Mouse (Mus musculus) liver, embryonic 15.5 days (tissue): ENCODE data around the gene Vamp9. TPM values are rescaled to one million over a fixed set of nuclear protein-coding genes. Genes with fewer than 3 reads are reported as not detected.

Experiments used
- ATAC-seq: fragments of 200-750 bp; cut with Nextera tagmentation; 2 replicates; pipeline ENCODE4 v1.8.0; 2017; ENCODE audit warnings: moderate number of reproducible peaks, mild to moderate bottlenecking, moderate library complexity; ENCODE audit not compliant: insufficient read depth
- H3K27ac ChIP-seq: fragments of 300-500 bp; sonication (generic); replicated peaks from 2 replicates; pipeline ENCODE4 v1.5.1; 2015; ENCODE audit warnings: mild to moderate bottlenecking, inconsistent platforms
- H3K27me3 ChIP-seq: fragments of 300-500 bp; sonication (generic); 2 replicates; pipeline ENCODE4 v1.6.1; 2015; ENCODE audit warnings: mild to moderate bottlenecking, inconsistent platforms
- H3K36me3 ChIP-seq: fragments of 300-500 bp; sonication (generic); replicated peaks from 2 replicates; pipeline ENCODE4 v1.6.1; 2015; ENCODE audit warnings: moderate library complexity, mild to moderate bottlenecking, inconsistent platforms
- H3K4me1 ChIP-seq: fragments of 300-500 bp; sonication (generic); replicated peaks from 2 replicates; pipeline ENCODE4 v1.6.1; 2015; ENCODE audit warnings: inconsistent platforms
- H3K4me2 ChIP-seq: fragments of 300-500 bp; sonication (generic); 2 replicates; pipeline ENCODE4 v1.6.1; 2015; ENCODE audit warnings: moderate library complexity, mild to moderate bottlenecking, inconsistent platforms
- H3K4me3 ChIP-seq: fragments of 300-500 bp; sonication (generic); replicated peaks from 2 replicates; pipeline ENCODE4 v1.5.1; 2015; ENCODE audit warnings: mild to moderate bottlenecking, inconsistent platforms
- H3K9ac ChIP-seq: fragments of 300-500 bp; sonication (generic); 2 replicates; pipeline ENCODE4 v1.6.1; 2015; ENCODE audit warnings: moderate library complexity, mild to moderate bottlenecking, inconsistent platforms
- H3K9me3 ChIP-seq: fragments of 300-500 bp; sonication (generic); replicated peaks from 2 replicates; pipeline ENCODE4 v1.6.1; 2016; ENCODE audit warnings: inconsistent platforms
- WGBS: fragments of 180-500 bp; shearing (Covaris S2); methylation state at CpG from one replicate; pipeline ENCODE4 v1.1.7; 2015; ENCODE audit warnings: mixed read lengths; ENCODE audit not compliant: insufficient replicate concordance; 5-methylcytosine and 5-hydroxymethylcytosine counted together
- polyA plus RNA-seq: library from polyadenylated mRNA; unstranded; fragments of >200 nt; fragmentation: Nextera tagmentation; extraction: Ambion mirVana; gene quantifications from 2 replicates; pipeline ENCODE4 v1.2.1, GENCODE M21; 2015

Vamp9 gene
- polyA plus RNA-seq, 1 experiment from 2014 or later, result not detected

DNA sequence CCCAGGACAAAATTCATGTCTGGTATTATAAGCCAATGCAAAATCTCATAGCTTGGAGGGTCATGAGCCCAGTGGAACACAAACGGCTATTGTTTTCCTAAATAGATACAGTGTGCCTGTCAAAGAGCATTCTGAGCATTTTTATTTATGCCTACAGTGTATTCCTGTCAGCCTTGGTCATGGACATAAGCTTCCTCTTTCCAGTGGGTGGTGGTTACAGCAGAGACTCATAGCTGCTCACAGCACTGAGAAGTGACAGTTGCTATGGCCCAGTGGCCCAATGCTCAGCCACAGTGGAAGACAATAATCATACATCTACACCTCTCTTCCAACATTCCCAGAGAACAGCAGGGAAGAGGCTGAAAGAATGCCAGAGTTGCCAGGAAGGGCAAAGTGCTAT is 18.9 kb upstream of the Vamp9 start:
- ATAC-seq, result no peak
- Histone ChIP-seq H3K27me3 (no peaks in the 10 kb centered on the region), H3K36me3 (no peaks in the 10 kb centered on the region), H3K9ac (no peak overlapping the region), H3K9me3 (no peaks in the 10 kb centered on the region), H3K4me1 (no peaks in the 10 kb centered on the region), H3K4me3 (no peak overlapping the region), H3K27ac (no peak overlapping the region), H3K4me2 (no peak overlapping the region)
- 30% methylated on average over 1 of the region's 1 CpGs for WGBS

DNA sequence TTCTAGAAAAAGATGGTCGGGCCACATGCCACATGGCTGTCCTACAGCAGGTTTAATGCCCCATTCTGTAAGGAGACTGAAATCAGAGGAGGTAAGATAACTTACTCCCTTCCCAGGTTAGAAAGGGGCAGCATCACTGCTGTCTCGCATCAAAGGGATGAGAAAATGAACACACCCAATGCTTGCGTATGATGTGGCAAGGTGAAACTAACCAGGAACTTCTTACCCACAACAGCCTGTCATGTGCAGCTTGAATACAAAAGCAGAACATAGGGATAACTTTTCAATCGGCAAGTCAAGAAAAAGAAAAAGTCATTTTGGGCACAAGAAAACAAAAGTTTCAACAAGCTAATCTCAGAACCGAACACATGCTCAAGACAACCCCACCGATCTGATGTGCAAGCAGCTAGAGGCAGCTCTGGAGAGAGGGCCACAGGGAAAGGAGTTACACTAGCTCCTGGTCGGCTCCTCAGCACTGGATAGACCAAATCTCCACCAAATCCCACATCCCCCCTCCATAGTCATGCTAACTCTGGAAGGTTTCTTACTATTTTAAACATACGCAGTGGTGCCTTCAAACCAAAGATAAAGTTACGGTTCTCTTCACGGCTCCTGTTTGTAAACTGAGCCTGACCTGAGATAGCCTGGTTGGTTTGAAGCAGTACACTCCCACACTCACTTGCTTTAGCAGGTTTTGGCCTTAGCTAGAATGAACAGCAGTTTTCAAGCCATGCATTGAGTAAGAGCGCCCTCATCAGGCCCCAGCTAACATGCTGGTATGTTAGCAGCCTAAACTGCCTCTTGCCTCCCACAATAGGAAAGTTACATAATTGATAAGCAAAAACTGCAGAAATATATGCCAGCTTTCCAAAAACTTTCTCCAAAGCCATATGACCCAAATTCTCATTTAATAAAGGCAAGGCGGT is 14.3 kb upstream of the Vamp9 start:
- 57% methylated on average over 12 of the region's 12 CpGs for WGBS
- no peaks in the 10 kb centered on the region for H3K27me3 ChIP-seq
- no peaks in the 10 kb centered on the region for H3K36me3 ChIP-seq
- no peak for ATAC-seq
- H3K9ac ChIP-seq, result no peak overlapping the region
- H3K27ac ChIP-seq, result no peak overlapping the region
- H3K9me3 ChIP-seq, result no peaks in the 10 kb centered on the region
- no peak overlapping the region for H3K4me2 ChIP-seq
- no peaks in the 10 kb centered on the region for H3K4me1 ChIP-seq
- no peak overlapping the region for H3K4me3 ChIP-seq

DNA sequence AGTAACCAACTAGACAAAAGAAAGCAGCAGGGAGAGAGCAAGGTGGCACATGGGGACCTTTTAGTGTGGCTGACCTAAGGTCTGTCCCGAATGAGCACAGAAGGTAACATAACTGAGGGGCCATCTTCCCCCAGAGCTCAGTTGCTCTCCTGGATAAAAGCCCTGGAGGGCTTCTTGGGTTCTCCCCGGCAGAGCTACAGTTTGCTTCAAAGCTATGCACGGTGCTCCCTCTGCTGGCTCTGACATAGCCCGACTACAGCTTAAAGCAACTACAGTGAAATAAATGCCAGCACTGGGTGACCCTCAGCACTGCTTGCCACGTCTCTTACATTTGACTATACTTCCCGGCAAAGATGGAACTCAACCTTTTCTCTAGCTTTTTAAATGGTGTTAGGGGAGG is 6.0 kb upstream of the Vamp9 start:
- ATAC-seq, result no peak
- no peaks in the 10 kb centered on the region for H3K36me3 ChIP-seq
- WGBS, result 8% methylated on average over 6 of the region's 6 CpGs
- no peak overlapping the region for H3K27ac ChIP-seq
- 0 out of 2 replicates have a peak, but pooled peaks cover 10% of the 10 kb centered on the region for H3K27me3 ChIP-seq
- no peak overlapping the region for H3K9ac ChIP-seq
- H3K4me1 ChIP-seq, result no peaks in the 10 kb centered on the region
- no peaks in the 10 kb centered on the region for H3K9me3 ChIP-seq
- H3K4me2 ChIP-seq, result no peak overlapping the region
- no peak overlapping the region for H3K4me3 ChIP-seq

DNA sequence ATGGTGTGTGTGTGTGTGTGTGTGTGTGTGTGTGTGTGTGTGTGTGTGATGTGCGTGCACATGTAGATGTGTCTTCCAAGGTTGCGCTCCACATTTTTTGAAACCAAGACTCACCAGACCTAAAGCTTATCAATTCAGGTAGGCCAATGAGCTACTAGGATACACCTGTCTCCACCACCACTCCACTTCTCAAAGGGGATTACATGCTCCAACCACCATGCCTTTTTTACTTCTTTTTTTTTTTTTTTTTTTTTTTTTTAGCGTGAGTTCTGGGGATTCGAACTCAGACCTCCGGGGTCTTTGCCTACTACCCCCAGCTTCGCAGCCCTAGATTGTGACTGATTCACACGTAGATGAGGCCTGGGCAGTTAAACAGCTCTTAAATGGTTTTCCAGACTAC is 323 bp upstream of the Vamp9 start:
- H3K27me3 ChIP-seq, result no peaks in the 10 kb centered on the region
- ATAC-seq, result no peak
- H3K36me3 ChIP-seq, result no peaks in the 10 kb centered on the region
- H3K4me2 ChIP-seq, result peak overlapping the region; percentile 77
- H3K4me3 ChIP-seq, result peak overlapping the region; percentile 61
- WGBS, result 59% methylated on average over 7 of the region's 7 CpGs
- no peak overlapping the region; the same call in 1 of the 2 replicates for H3K9ac ChIP-seq
- H3K27ac ChIP-seq, result no peak overlapping the region
- peaks cover 8% of the 10 kb centered on the region for H3K4me1 ChIP-seq
- no peaks in the 10 kb centered on the region for H3K9me3 ChIP-seq

DNA sequence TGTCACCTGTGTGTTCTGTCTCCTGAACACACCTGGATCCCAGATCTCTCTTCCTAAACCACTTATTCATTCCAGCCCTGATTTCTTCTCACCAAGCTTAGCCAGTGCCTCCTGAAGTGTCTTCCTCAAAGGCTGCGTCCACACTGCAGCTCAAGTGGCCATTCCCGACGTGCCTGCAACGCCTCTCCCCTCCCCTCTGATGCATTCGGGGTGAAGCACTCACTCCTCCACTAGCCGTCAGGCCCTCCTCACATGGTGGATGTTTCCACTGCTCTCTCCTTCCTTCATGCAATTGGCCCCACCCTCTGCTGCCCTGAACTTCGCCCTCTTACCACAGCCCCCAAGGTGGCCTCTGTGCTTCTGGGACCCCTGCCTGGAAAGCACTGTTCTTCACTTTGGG is 9.4 kb downstream of the Vamp9 start:
- H3K9ac ChIP-seq, result no peak overlapping the region
- ATAC-seq, result no peak
- H3K27ac ChIP-seq, result no peak overlapping the region
- WGBS, result 33% methylated on average over 7 of the region's 7 CpGs
- H3K27me3 ChIP-seq, result no peaks in the 10 kb centered on the region
- no peaks in the 10 kb centered on the region for H3K4me1 ChIP-seq
- H3K9me3 ChIP-seq, result no peaks in the 10 kb centered on the region
- no peak overlapping the region for H3K4me2 ChIP-seq
- H3K4me3 ChIP-seq, result no peak overlapping the region
- H3K36me3 ChIP-seq, result no peaks in the 10 kb centered on the region

DNA sequence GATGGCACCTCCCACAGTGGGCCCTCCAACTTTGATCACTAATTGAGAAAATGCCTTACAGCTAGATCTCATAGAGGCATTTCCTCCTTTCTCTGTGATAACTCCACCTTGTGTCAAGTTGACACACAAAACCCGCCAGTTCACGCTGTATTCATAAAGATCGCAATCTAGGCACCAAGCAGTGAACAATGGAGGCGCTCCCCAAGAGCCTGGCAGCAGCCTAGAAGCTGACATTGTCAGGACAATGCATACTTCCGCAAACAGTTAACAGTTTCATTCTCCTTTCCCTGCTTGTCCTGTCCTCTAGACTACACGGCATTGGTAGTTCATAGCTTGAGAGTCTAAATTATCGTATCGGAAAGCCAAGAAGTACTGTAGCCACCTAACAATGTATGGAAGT is 16.0 kb downstream of the Vamp9 start:
- Histone ChIP-seq H3K4me2 (no peak overlapping the region), H3K27ac (no peak overlapping the region), H3K36me3 (no peaks in the 10 kb centered on the region), H3K9ac (no peak overlapping the region), H3K4me3 (no peak overlapping the region), H3K9me3 (no peaks in the 10 kb centered on the region), H3K4me1 (no peaks in the 10 kb centered on the region), H3K27me3 (no peaks in the 10 kb centered on the region)
- WGBS, result 49% methylated on average over 8 of the region's 8 CpGs
- no peak for ATAC-seq

DNA sequence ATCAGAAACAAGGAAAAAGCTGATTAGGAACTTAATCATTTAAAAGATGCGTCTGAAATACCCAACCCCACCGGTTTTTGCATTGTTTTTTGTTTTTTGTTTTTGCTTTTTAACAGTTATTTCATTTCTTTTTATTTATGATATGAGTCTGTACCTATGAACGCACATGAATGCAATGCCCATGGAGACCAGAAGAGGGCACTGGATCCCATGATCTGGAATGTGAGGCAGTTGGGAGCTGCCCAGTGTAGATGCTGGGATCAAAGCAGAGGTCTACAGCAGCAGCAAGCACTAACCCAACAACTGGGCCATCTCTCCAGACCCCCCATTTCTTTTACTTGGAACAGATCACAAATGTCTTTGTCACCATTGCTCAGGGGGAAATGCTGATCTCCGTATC is 21.9 kb downstream of the Vamp9 start:
- no peaks in the 10 kb centered on the region for H3K4me1 ChIP-seq
- ATAC-seq, result no peak
- no peak overlapping the region for H3K4me3 ChIP-seq
- H3K36me3 ChIP-seq, result no peaks in the 10 kb centered on the region
- no peak overlapping the region for H3K9ac ChIP-seq
- H3K9me3 ChIP-seq, result no peaks in the 10 kb centered on the region
- H3K27ac ChIP-seq, result no peak overlapping the region
- 32% methylated on average over 4 of the region's 4 CpGs for WGBS
- no peak overlapping the region for H3K4me2 ChIP-seq
- no peaks in the 10 kb centered on the region; the same call in 1 of the 2 replicates for H3K27me3 ChIP-seq

DNA sequence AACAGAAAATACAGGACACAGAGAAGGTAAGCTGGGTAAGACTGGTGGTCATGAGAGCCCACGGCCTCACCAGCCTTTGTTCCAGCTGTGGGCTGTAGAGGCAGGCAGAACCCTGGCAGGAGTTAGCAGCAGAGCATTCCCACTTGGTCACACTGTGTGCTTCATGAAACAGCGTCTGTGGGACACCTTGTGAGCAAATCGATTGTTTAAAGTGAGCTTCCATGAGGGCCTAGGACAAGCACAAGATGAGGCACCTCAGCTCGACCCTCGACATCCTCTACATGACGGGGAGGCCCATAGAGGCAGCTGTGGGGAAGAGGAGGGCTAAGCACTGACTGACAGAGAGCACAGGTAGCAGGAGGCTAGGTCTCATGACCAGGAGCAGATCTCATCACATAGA is 25.9 kb downstream of the Vamp9 start:
- Histone ChIP-seq H3K4me2 (no peak overlapping the region), H3K9me3 (no peaks in the 10 kb centered on the region), H3K9ac (no peak overlapping the region), H3K4me3 (no peak overlapping the region), H3K27me3 (no peaks in the 10 kb centered on the region; the same call in 1 of the 2 replicates), H3K27ac (no peak overlapping the region), H3K4me1 (no peaks in the 10 kb centered on the region), H3K36me3 (no peaks in the 10 kb centered on the region)
- 56% methylated on average over 6 of the region's 6 CpGs for WGBS
- ATAC-seq, result no peak

DNA sequence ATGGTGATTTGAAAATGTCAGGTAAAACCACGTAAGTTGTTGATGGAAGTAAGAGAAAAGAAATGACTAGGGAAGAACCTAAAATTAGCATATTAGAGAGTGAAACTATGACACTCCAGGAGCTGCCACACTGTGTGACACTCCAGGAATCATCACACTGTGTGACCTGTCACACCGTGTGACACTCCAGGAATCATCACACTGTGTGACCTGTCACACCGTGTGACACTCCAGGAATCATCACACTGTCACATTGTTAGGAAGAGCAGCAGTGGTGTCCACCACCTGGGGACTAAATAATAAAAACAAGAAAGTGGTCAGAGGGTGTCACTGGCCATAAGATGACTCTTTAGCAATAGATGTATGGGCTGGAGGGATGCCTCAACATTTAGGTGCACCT is 33.4 kb downstream of the Vamp9 start:
- 76% methylated on average over 3 of the region's 3 CpGs for WGBS

DNA sequence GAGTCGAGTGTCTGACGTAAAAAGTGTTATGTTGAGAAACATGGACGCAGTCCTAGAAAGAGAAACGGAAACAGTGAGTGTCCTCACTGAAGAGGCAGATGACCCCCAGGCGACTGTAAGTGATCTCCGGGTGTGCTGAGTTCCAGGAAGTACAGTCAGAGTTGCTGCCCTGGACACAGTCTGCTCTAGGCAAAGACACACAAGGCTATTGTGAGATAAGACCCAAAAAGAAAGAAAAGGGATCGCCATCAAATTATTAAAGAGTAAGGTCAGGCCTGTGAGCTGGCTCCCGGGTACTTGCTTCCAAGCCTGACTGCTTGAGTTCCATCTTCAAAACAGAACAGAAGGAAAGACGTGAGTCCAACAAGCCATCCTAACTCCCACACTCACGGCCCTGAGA is 35.2 kb downstream of the Vamp9 start:
- Histone ChIP-seq H3K4me2 (no peak overlapping the region), H3K27ac (no peak overlapping the region), H3K36me3 (no peaks in the 10 kb centered on the region), H3K4me3 (no peak overlapping the region), H3K4me1 (no peaks in the 10 kb centered on the region), H3K9me3 (no peaks in the 10 kb centered on the region), H3K9ac (no peak overlapping the region), H3K27me3 (no peaks in the 10 kb centered on the region)
- 67% methylated on average over 10 of the region's 10 CpGs for WGBS
- ATAC-seq, result no peak

More for the DNA sequence above, 33.4 kb downstream of the Vamp9 start:
- Histone ChIP-seq H3K36me3 (no peaks in the 10 kb centered on the region), H3K9me3 (no peaks in the 10 kb centered on the region), H3K4me3 (no peak overlapping the region), H3K27me3 (no peaks in the 10 kb centered on the region), H3K27ac (no peak overlapping the region), H3K4me2 (no peak overlapping the region), H3K9ac (no peak overlapping the region), H3K4me1 (no peaks in the 10 kb centered on the region)
- no peak for ATAC-seq

DNA sequence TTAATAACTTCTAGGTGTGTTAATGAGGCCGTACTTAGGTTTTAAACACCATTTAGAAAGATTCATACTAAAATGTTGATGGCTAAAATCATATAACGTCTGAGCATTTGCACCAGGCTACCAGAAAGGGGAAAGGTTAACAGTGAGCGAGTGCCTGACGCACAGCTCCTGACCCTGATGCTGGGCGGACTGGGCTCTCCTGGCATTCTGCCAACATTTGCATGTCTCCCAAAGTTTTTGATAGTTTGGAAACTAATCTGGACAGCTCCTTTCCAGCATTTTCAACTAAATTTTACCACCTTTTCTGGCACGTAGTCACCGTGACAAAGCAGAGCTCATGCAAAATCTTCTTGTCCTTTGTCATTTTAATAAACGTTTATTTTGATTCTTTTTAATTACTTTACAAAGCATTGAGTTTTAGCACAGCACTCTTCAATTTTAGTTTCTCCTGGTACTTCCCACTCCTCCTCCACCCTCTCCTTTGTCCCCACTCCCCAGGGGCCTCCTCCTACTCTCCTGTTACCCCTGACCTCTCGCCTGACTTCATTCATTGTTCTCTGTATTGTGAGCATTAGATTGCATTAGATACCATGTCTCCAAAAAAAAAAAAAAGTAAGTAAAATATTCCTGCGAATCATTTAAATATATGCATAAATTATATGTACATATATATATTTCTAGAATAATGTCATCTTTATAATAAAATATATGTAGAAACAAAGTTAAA is 35.9 kb downstream of the Vamp9 start:
- no peaks in the 10 kb centered on the region for H3K27me3 ChIP-seq
- no peaks in the 10 kb centered on the region for H3K4me1 ChIP-seq
- no peak for ATAC-seq
- 66% methylated on average over 10 of the region's 10 CpGs for WGBS
- no peak overlapping the region for H3K4me2 ChIP-seq
- no peaks in the 10 kb centered on the region for H3K9me3 ChIP-seq
- no peak overlapping the region for H3K27ac ChIP-seq
- H3K4me3 ChIP-seq, result no peak overlapping the region
- no peak overlapping the region for H3K9ac ChIP-seq
- no peaks in the 10 kb centered on the region for H3K36me3 ChIP-seq
